Mouse (Mus musculus) urinary bladder, adult 2 months (tissue): ENCODE data around the gene Prkn. TPM values are rescaled to one million over a fixed set of nuclear protein-coding genes. Genes with fewer than 3 reads are reported as not detected.
A peak's percentile ranks its signal among the peaks of the same experiment; 100 is the strongest.

Experiments used
- DNase-seq: peaks from one replicate; pipeline ENCODE4 v3.0.0; 2022; ENCODE audit warnings: low spot score
- polyA plus RNA-seq: library from polyadenylated mRNA; depleted of rRNA; stranded (reverse); fragments of >200 nt; gene quantifications from 2 replicates; pipeline ENCODE4 v1.2.3, GENCODE M21; 2012; rRNA removed

Prkn gene
- polyA plus RNA-seq, result 7.3 and 7.9 TPM in 2 replicates

DNA sequence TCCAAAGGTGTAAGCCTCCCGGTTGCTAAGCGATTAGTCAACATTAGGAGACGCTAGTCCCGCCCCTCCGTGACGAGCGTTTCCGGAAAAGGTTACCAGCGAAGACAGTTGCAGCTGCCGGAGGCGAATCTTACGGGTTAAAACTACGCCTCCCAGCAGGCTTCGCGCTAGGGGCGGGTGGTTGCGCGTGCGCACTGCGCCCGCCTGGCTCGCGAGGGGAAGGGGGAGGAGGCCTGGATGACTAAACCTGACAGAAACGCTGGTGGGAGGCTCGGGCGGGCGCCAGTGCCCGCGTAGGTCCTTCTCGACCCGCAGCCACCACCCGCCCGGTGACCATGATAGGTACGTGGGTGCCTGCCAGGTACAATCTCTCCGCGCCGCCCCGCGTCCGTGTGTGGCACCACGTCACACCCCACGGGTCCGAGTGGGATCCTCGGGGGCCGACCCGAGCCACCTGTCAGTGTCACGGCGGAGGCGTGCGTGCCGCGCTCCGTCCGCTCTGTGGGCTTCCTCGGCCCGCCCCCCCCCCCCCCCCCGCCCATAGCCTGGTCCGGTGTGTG, at the start of gene Prkn, which contains the start of gene Pacrg:
Gene Prkn, plus strand, starts transcription at position 237 of the 560 bp plus-strand sequence.
Gene Pacrg, minus strand, starts transcription at position 164 of the 560 bp plus-strand sequence.
- DNase-seq, result peak; percentile 94

DNA sequence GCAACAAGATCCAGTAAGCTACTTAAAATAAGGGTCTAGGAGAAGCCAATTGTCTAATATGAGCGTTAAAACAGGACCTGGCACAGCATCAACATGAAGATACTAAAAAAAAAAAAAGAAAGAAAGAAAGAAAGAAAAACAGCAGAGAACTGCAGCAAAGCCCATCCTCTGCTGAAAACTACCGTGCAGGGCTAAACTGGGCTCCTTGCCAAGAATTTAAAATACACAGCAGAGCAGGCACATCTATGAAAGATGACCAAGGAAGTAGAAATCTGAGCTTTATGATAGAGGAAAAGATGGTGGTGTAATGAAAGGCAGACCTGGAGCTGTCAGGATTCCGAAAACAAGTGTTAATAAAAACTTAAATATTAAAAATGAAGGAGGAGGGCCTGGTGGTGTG, 48.5 kb upstream of the Prkn start:
- no peak for DNase-seq

DNA sequence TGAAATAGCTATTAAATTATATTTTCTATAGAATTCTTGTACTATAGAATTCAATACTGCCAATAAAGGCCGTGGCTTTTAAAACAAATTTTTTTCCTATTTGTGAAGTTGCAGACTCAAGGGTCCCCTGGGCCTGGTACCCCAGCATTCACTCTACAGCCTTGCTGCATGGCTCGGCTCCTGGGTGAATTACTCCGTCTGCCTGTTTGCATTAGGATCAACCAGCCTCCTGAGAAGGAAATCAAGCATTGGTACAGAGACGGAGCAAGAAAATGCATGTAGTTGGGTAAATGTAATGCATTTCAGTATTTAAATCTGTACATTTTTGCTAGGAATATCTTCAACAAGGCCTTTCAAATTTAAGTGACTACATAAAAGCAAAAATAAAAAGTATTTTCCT, 33.5 kb upstream of the Prkn start:
- no peak for DNase-seq

DNA sequence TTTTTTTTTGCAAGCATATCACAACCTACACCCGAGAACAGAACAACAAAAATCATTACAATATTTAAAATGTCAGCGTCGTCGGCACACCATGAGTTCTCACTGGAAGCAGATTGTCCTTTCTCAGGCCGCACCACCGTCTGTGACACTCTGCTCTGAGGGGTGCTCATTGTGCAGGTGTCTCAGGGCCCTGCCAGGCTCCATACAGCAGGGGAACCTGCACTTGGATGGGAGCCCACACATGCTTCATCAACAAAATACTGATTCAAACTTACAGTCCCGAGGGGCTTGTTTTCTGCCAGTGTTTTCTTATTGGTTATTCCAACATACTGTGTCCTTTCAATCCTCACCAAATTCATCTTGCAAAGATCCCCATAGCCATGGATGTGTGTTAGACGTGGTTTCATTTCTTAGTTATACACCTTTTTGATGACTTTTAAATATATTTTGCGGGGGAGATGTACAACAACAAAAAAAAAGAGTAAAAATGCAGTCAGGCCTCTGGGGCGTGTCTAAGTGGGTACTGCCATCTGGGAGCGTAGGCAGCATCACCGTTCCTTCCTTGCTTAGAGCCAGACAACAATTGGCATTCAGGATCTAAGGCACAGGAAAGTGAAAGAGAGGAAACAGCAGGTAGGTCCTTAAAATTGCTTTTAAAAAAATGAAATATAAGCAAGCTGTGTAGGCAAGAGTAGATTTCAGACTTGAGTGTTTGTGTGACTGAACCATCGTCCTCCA, 32.8 kb upstream of the Prkn start:
- no peak for DNase-seq

DNA sequence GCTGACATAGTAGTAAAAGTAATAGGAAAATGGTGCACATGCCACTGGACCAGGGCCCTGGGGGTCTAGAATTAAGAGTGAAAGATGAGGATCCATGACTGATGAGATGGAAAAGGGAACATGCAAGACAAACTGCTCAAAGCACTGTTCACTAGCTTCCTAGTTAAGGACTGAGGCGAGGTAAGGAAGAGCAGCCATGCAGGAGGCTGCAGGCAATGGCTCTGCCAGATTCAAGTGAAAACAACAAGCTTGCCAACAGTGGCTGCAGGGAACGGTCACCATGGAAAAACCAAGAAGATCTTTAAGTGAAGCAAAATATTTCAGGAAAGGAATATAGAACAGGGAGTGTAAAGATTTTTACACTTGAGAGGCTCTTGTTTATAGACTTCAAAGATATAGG, 31.6 kb upstream of the Prkn start:
- no peak for DNase-seq

DNA sequence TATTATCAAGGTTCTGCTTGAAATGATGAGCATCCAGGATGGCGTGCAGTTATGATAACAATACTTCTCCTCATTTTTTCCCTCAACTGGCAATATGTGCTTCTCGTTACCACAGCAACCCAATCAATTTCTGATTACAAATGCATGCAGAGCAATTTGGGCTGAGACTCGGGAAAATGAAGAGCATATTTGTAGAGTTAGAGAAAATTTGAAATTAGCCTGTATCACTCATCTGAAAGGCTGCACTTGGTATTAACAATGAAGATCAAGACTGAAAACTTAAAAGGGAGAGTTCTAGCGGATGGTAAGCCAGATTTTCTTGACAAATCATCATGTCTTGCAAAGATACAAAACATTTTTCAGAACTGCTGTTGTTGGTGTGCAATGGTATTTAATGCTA, 21.2 kb upstream of the Prkn start:
- no peak for DNase-seq

DNA sequence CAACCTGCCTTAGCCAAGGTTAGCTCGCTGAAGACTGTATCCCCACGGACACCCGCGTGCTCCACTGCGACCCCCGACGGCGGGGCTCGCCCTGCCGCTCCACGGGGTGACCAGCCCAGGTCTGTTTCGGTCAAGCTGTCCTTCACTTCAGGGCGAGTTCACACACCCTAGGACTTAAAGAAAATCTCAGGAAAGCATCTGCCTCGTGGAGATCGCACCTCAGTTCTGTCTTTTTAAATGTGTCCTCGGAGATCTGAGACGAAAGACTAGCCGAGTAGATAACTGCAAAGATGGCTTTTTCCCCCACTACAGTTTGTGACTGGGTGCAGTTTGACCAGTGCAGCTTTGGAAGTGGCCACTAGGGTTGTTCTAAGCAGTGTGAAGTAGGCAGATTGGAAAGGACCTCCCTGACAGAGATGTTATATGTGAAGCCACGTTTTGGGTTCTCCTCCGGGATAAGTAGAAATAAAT, 582 bp downstream of the Prkn start:
- DNase-seq, result peak; percentile 39

DNA sequence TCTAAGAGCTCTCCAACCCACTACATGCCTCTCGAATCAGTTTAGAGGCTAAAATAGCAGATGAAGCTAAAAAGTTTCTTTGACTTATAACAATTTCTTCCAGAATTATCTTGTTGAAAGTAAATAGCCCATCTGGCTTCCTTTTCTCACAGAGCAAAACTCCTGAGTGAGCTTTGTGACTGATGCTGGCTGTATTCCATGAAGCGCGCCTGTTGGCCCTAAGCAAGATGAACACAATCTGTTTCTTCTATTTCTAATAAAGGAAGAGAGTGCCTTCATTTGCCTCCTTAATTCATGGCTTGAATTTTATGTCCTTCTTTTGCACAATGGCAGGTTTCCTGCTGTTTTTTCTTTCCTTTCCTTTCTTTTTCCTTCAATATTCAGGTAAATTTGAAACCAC, 14.0 kb downstream of the Prkn start:
- no peak for DNase-seq

DNA sequence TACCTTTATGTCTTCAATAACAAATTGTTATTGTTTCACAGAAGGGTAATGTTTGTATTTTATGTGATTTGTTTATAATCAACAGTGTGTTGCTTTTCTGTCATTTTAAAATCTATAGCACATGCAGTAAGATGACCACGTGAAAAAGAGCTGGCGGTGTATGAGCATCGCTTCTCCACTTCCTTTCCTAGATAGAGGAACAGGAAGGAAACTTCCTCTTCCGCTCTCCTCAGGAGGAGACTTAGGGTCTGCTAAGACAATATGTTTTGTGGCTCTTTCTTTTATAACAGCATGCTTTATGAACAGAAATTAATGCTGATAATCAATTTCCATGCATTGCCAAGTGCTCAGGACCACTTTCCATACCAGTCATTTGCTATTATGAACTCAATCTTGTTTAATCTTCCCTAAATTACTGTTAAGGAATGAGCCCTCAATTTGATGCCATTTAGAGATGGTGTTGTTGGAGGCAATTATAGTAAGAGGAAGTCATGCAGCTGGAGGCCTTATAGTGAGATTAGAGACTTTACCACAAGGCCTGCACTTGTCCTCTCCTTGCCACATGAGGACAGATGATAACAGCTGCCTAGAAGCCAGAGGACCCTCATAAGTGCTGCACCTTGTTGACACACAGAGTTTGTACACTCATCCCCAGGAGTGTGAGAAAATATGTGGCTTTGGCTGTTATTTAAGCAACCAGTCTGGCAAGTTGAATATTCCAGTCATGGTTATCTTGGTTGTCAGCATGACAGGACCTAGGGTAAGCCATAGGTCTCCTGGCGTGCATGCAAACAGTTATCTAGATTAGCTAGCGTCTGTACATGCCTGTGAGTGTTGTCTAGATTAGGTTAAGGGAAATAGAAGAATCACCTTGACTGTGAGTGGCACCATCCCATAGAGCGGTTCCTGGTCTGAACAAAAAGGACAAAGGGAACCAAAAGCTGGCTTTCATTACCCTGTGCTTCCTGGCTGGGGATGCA, 34.3 kb downstream of the Prkn start:
- DNase-seq, result no peak

DNA sequence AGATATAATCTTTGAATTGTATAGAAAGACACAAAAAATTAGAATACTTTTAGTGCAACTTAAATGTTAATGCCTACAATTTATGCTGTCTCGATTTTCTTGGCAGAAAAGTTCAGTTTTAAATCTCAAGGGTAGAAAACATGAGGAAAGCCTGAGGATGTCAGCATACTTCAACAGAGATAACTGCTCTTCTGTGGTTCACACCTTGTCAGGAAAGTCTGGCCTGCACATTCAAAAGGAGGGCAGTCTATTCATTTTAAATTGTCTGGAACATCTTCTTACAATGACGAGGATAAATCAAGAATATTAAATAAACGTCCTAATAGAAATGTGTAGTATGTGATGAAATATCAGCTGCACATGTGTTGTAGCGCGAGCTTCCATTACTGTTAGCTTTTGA, 38.8 kb downstream of the Prkn start:
- DNase-seq, result no peak

DNA sequence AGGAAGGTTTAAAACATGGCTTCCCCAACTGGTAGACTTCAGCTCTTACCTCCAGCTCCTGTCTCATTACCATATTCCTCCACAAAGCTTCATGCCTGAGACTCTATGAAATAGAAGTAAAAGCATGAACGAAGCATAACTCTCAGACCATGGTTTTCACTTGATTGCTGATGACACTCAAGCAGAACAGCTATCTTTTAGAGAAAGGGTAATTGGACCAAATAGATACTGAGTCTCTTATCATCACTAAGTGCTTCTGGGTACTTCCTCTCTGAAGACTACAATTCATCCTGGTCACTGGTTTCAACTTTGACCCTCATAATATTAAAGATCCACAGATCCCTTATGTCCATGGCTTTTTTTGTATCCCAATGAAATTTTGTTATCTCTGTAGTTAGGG, 42.1 kb downstream of the Prkn start:
- DNase-seq, result no peak

DNA sequence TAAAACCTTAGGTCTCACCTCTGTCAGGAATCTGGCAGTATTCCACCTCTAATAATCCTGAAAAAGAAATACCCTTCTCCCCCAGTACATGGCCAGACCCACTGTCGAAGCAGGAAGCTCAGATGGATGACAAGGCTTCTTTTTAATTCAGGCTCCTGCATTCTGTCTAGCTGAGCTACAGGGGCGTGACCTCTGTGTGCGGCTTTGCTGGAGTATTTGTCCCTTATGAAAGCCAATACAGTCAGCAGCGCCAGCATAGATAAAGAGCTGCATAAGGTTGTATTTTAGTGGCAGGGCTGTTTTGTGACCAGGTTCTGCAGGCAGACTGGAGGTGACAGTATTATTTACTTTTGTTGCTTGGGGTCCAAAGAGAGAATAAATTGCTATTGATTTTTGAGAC, 47.7 kb downstream of the Prkn start:
- no peak for DNase-seq

DNA sequence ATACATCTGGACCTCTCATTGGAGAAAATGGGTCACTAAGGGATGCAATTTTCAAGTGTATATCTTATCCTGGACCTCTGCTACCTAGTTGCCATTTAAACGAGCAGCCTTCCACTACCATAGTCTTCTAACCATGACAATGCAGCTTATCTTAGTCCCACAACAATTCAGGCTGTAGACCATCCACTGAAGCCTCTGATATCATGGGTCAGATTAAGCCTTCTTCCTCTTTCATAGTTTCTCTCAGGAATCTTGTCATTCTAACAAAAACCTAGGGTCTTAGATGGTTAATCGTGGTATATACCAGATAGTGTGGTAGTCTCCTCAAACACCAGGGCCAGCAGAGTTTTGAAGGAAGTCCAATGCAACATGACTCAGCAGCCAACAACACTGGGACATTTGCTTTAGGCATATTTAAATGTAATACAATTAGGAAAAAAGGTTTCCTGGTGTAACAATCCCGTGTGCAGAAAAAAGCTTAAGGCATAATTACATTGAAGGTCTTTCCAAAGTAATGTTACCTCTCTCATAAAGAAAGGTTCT, 61.6 kb downstream of the Prkn start:
- DNase-seq, result no peak

DNA sequence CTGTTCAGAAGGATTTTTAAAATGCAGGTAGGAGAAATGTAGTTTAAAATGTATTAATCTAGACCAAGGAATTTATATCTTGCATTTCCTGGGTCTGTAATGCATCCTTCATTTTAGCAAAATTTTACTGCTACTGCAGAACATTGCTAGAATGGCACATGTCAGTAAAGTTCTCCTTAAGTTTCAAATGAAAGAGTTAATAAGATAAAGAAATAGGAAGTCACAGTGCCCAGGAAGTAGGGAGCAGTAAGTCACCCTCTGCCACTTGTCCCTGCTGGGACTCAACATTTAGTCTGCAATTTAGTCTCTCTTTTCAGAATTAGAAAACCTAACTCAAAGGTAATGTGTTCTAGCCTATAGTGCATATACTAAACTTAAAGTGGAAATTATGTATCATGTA, 96.5 kb downstream of the Prkn start:
- no peak for DNase-seq

DNA sequence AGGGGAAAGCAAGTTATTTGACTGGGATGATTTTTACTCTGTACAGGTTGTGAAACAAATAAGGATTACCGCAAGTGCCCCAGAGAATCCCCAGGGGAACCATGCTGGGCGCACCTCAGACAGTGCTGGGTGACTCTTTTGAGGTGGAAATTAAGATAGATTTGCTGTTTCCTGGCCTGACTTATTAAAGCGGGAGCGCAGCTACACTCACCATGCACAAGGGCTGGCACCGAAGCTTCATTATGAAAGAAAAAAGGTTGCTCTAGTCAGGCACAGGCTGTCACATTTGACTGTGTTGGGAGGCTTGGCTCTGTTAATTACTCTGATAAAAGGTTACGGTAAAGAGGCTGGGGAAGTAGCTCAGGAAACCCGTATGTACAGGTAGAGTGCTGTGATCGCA, 97.7 kb downstream of the Prkn start:
- no peak for DNase-seq

DNA sequence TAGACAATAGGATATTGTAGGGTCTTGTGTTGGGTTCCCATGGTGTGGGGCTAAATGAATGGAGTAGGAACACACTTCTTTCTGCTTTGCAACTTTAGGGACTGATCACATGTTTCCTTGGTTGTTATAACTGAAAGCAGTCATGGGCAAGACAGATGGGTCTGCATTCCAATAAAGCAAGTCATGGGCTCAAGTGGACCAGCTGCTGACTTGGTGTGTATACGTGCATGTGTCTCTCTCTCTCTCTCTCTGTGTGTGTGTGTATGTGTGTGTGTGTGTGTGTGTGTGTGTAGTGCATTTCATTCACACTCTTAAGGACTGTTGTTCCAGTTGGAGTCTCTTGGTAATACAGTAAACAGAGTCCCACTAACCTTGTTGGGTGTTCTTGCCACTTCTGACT, 98.6 kb downstream of the Prkn start:
- no peak for DNase-seq

DNA sequence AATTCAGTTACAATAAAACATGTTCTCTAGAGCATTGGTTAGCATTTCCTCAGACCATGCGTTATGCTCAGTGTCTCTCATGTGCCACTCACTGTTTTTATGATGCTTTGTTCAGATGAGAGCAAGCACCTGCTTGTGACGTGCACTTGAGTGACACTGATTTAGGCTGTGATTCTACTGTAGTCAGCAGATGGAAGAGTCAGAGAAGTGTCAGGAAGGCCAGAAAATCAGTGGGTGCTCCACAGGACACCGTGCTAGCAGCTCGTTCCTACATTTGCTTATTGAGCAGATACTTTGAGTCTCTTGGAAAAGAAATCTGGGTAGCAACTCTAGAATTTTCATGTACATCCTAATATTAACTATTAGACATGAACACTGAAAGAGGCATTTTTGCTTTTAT, 106.4 kb downstream of the Prkn start:
- DNase-seq, result no peak

DNA sequence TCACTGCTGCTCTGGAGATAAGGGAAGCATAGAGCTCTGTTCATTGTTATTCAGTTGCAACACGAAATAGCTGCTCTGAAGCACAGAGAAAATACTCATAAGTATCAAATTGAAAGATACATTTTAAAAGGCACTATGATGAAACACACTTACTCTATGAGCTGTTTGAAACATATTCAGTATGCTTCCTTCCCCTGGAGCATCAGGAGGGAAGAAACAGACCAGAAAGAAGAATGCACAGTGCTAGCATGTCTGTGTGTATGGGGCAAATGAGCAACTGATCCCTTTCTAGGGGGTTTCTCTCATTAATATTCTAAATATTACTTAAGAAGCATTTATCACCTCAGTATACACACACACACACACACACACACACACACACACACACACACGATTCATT, 107.4 kb downstream of the Prkn start:
- no peak for DNase-seq

DNA sequence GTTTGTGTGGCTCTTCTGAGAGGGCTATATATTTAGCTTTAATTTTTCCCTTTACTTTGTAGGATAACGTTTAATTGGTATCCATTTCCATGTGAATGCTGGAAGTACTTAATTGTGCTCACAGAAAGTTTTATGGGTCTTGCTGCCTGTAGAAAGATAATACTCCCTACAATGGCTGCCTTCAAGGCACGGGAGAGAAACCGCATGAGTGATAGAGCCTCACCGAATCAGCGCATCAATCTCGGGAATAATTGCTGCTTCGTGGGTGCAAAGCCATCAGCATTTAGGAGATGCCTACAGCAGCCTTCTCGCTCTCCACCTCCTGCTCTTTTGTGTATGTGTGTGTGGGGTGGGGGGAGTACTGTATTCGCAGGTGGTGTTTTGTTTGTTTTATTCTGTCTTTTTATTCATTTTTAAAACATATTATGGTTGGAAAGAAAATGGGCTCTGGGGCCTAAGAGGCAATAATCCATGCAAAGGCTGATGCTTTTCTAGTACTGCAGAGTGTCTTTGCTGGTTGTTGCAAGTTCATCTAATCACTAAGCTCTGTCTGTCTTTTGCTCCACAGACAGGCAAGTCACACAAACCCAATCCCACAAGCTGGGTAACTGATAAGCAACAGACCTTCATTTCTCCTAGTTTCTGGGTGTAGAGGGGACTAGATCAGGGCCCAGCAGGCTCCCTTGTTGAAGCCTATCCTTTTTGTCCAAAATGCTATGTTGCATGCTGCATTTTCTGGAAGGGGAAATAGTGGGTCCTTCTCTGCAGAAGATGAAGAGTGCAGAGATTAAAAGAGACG, 119.1 kb downstream of the Prkn start:
- no peak for DNase-seq

DNA sequence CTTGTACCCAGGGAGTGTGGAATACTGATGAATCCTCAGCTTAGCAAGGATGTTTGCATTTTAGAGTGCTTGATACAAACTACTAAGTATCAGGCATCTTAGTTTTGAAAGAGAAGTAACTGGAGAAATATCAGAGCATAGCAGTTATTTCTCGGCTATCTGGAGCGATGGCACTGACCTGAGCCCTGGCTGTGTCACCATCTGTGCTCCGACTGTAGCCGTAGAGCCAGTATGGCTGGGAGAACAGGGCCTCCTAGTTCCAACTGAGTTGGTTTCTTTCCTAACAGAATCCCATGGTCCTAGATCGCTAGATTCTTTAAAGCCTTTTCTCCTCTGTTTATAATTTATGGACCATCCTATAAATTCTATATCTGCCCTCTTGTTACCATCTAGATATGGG, 122.0 kb downstream of the Prkn start:
- DNase-seq, result no peak

DNA sequence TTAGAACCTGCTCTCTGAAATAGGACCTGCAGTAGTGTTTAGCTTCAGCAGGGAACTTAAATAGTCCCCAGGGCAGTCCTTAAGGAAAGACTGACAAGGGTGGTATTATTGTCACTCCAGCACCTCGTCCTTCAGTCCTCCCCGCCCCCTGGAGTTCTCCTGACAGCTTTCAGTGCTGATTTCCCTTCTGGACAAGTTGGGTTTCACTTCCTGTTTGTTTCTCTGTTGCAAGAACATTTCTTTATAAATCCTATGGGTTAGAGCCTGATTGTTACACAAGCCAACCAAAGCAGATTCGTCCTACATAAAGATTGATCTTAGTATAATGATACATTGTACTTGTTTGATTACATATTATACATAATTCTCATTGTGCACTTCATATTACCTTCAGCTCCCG, 142.0 kb downstream of the Prkn start:
- DNase-seq, result no peak
